Mouse (Mus musculus): ENCODE data around the gene Slc6a1.

- TF ChIP-seq GABPA (IDR thresholded peaks at IDR 0.05; ENCODE audit: insufficient replicate concordance, low read depth, low read length) (no peak), POLR2AphosphoS2 (IDR thresholded peaks at IDR 0.05; ENCODE audit: low read depth, low read length) (no peak)
Measured at GRCm38 (mm10) chr6:114283278-114283770, 889 bp downstream of the Slc6a1 start.
